Mouse (Mus musculus) hindbrain, postnatal 0 days (tissue): Measurements from ENCODE around the gene Scgn. TPM values are rescaled to one million over a fixed set of nuclear protein-coding genes. Genes with fewer than 3 reads are reported as not detected.

ENCODE experiments used
- ATAC-seq: fragments of 200-750 bp; cut with Nextera tagmentation; 2 replicates; pipeline ENCODE4 v1.8.0; 2017; ENCODE audit warnings: mild to moderate bottlenecking, moderate TSS enrichment, moderate library complexity
- DNase-seq: peaks from one replicate; pipeline ENCODE4 v3.0.0-alpha.2; 2015; ENCODE audit warnings: low spot score
- H3K27ac ChIP-seq: fragments of 300-500 bp; sonication (generic); 2 replicates; pipeline ENCODE4 v1.5.1; 2014; ENCODE audit warnings: mild to moderate bottlenecking
- H3K27me3 ChIP-seq: fragments of 300-500 bp; sonication (generic); 2 replicates; pipeline ENCODE4 v1.6.1; 2014; ENCODE audit warnings: low read length, mixed read lengths; ENCODE audit not compliant: insufficient read depth
- H3K36me3 ChIP-seq: fragments of 300-500 bp; sonication (generic); 2 replicates; pipeline ENCODE4 v1.6.1; 2014; ENCODE audit warnings: low read length, mixed read lengths; ENCODE audit not compliant: insufficient read depth
- H3K4me1 ChIP-seq: fragments of 300-500 bp; sonication (generic); 2 replicates; pipeline ENCODE4 v1.6.1; 2014; ENCODE audit warnings: antibody characterized with exemption, low read length, mixed read lengths; ENCODE audit not compliant: insufficient read depth
- H3K4me2 ChIP-seq: fragments of 300-500 bp; sonication (generic); 2 replicates; pipeline ENCODE4 v1.6.1; 2014; ENCODE audit warnings: low read depth, mild to moderate bottlenecking, low read length, moderate library complexity, mixed read lengths
- H3K4me3 ChIP-seq: fragments of 300-500 bp; sonication (generic); 2 replicates; pipeline ENCODE4 v1.5.1; 2014; ENCODE audit warnings: low read length
- H3K9ac ChIP-seq: fragments of 300-500 bp; sonication (generic); replicated peaks from 2 replicates; pipeline ENCODE4 v1.6.1; 2014; ENCODE audit warnings: mild to moderate bottlenecking, low read length, moderate library complexity, mixed read lengths
- H3K9me3 ChIP-seq: fragments of 300-500 bp; sonication (generic); 2 replicates; pipeline ENCODE4 v1.6.1; 2016; ENCODE audit warnings: low read length, mixed read lengths
- CTCF ChIP-seq: IDR thresholded peaks from 2 replicates; pipeline ENCODE4 v1.5.1; 2016; ENCODE audit warnings: antibody characterized with exemption, control low read depth, low read depth
- WGBS: fragments of 180-500 bp; shearing (Covaris S2); extraction: QIAGEN DNeasy Blood & Tissue Kit; methylation state at CpG from one replicate; pipeline ENCODE4 v1.1.7; 2014; 5-methylcytosine and 5-hydroxymethylcytosine counted together
- polyA plus RNA-seq: library from polyadenylated mRNA; unstranded; fragments of >200 nt; fragmentation: Nextera tagmentation; extraction: Ambion mirVana; gene quantifications from 2 replicates; pipeline ENCODE4 v1.2.1, GENCODE M21; 2015
- total RNA-seq: library from RNA; depleted of rRNA; stranded (reverse); fragments of >200 nt; gene quantifications from 2 replicates; pipeline ENCODE4 v1.2.3, GENCODE M21; 2014

Scgn gene
- total and polyA plus RNA-seq, 2 experiments from 2014 or later = 0.42 to 1.1 TPM

GRCm38 (mm10) chr13:23946254-23946653 lies 44.8 kb downstream of the Scgn start:
- no peak overlapping the region for H3K9ac ChIP-seq
- no peaks in the 10 kb centered on the region for H3K27me3 ChIP-seq
- H3K27ac ChIP-seq = no peak overlapping the region
- no peak for TF ChIP-seq CTCF
- H3K9me3 ChIP-seq = no peaks in the 10 kb centered on the region
- DNase-seq = peak; percentile 25
- no peak overlapping the region for H3K4me2 ChIP-seq
- no peak overlapping the region for H3K4me3 ChIP-seq
- H3K4me1 ChIP-seq = no peaks in the 10 kb centered on the region
- ATAC-seq = no peak
- H3K36me3 ChIP-seq = no peaks in the 10 kb centered on the region
- 19% methylated on average over 2 of the region's 2 CpGs for WGBS

GRCm38 (mm10) chr13:23942861-23943260 lies 48.2 kb downstream of the Scgn start:
- Histone ChIP-seq H3K27me3 (no peaks in the 10 kb centered on the region), H3K36me3 (no peaks in the 10 kb centered on the region), H3K4me1 (no peaks in the 10 kb centered on the region), H3K9ac (no peak overlapping the region), H3K4me2 (no peak overlapping the region), H3K9me3 (no peaks in the 10 kb centered on the region), H3K27ac (no peak overlapping the region), H3K4me3 (no peak overlapping the region)
- 58% methylated on average over 2 of the region's 2 CpGs for WGBS
- peak; percentile 44 for DNase-seq
- peak; percentile 51 for TF ChIP-seq CTCF
- no peak for ATAC-seq

DNA sequence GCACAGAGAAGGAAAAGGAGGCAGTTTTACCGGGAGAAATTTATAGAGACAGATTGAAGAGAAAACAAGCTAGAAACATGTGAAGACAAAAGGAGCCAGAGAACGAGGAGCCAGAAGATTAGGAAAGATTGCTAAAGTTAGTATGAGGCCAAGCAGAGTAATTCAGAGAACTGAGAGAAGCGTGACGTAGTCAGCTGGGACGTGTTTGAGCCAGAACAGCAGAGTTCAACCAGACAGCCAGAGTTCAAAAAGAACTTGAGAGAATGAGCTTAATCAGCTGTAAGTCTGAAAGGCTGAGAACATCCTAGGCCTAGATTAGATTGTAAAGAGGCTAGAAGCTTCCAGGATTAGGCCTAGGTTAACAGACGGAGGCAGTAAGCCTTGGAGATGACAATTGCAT lies 50.7 kb downstream of the Scgn start:
- no peak overlapping the region for H3K4me2 ChIP-seq
- H3K27ac ChIP-seq = no peak overlapping the region
- H3K4me1 ChIP-seq = no peaks in the 10 kb centered on the region
- H3K27me3 ChIP-seq = no peaks in the 10 kb centered on the region
- WGBS = 58% methylated on average over 6 of the region's 6 CpGs
- no peak overlapping the region for H3K9ac ChIP-seq
- no peaks in the 10 kb centered on the region for H3K36me3 ChIP-seq
- DNase-seq (no peak), ATAC-seq (no peak)
- no peak for TF ChIP-seq CTCF
- H3K4me3 ChIP-seq = no peak overlapping the region
- H3K9me3 ChIP-seq = no peaks in the 10 kb centered on the region

GRCm38 (mm10) chr13:23938699-23939098 lies 52.3 kb downstream of the Scgn start:
- WGBS = 84% methylated on average over 1 of the region's 1 CpGs
- no peak overlapping the region for H3K4me2 ChIP-seq
- no peaks in the 10 kb centered on the region for H3K9me3 ChIP-seq
- peak; percentile 54 for DNase-seq
- no peaks in the 10 kb centered on the region for H3K27me3 ChIP-seq
- no peak overlapping the region for H3K4me3 ChIP-seq
- no peak overlapping the region for H3K9ac ChIP-seq
- no peak for TF ChIP-seq CTCF
- ATAC-seq = no peak
- no peaks in the 10 kb centered on the region for H3K4me1 ChIP-seq
- no peak overlapping the region for H3K27ac ChIP-seq
- H3K36me3 ChIP-seq = no peaks in the 10 kb centered on the region

DNA sequence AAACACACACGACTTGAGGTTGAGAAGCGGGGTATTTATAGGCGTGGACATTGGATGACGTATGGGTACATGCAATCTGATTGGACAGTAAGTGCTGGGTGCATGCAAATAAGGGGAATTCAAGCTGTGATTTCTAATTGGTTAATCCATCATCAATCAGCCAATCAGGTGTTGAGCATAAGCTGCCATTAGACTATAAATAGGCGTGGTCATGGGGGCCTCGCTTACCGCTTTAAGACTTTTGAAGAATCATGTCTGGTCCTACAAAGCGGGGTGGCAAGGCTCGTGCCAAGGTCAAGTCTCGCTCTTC lies 56.8 kb downstream of the Scgn start, which contains the start of gene Hist1h2aa:
Hist1h2aa (plus strand) TSS at position 252 of the 310 bp plus-strand sequence.
- H3K27me3 ChIP-seq = no peaks in the 10 kb centered on the region
- H3K4me1 ChIP-seq = no peaks in the 10 kb centered on the region
- no peaks in the 10 kb centered on the region for H3K9me3 ChIP-seq
- DNase-seq (no peak), ATAC-seq (no peak)
- H3K36me3 ChIP-seq = no peaks in the 10 kb centered on the region
- no peak for TF ChIP-seq CTCF
- no peak within 1 kb of the TSS for H3K9ac ChIP-seq
- no peak within 1 kb of the TSS for H3K4me2 ChIP-seq
- H3K4me3 ChIP-seq = no peak within 1 kb of the TSS
- WGBS = 94% methylated on average over 10 of the region's 10 CpGs
- no peak within 1 kb of the TSS for H3K27ac ChIP-seq

GRCm38 (mm10) chr13:23933421-23934210 lies 57.4 kb downstream of the Scgn start, which contains the start of gene Hist1h2ba:
Gene Hist1h2ba, minus strand, starts transcription at chr13:23934156.
- ATAC-seq (no peak), DNase-seq (no peak)
- no peaks in the 10 kb centered on the region for H3K9me3 ChIP-seq
- WGBS = 94% methylated on average over 32 of the region's 39 CpGs
- H3K9ac ChIP-seq = no peak within 1 kb of the TSS
- TF ChIP-seq CTCF = no peak
- H3K4me1 ChIP-seq = no peaks in the 10 kb centered on the region
- no peaks in the 10 kb centered on the region for H3K36me3 ChIP-seq
- no peak within 1 kb of the TSS for H3K4me2 ChIP-seq
- no peaks in the 10 kb centered on the region for H3K27me3 ChIP-seq
- no peak within 1 kb of the TSS for H3K27ac ChIP-seq
- no peak within 1 kb of the TSS for H3K4me3 ChIP-seq

DNA sequence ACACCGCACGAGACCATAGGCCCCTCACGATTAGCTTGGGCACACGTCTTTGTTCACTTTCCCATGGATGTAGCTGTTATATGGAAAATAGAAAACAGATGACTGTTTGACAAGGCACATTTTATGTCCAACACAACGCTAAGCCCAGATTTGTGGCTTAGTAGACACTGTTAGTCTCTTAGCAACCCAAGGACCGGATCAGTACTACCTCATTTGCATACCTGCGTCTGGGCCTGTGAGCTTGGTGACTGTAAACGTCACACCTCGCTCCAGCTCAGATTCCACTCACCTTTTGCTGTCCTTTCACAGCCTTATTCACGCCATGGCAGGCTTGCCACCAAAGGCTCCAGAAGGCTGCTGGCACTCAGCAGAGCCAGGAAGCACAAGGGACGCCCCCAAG lies 60.1 kb downstream of the Scgn start:
- Histone ChIP-seq H3K9me3 (no peaks in the 10 kb centered on the region), H3K36me3 (no peaks in the 10 kb centered on the region), H3K4me2 (no peak overlapping the region), H3K4me1 (no peaks in the 10 kb centered on the region), H3K9ac (no peak overlapping the region), H3K27ac (no peak overlapping the region), H3K4me3 (no peak overlapping the region), H3K27me3 (no peaks in the 10 kb centered on the region)
- DNase-seq = no peak
- TF ChIP-seq CTCF = no peak
- WGBS = 74% methylated on average over 11 of the region's 11 CpGs
- no peak for ATAC-seq
